ENCODE assay signal across 14 mouse cellular contexts in genomic region chr4:95398301-95398700, GRCm38 (mm10).
"Had no signal": no experiment of that assay in that cellular context is flagged by ENCODE, and none has a peak within 500 bp of the region (broad histone marks: within the 10 kb centered on the region; RNA-seq: fewer than 3 reads in every experiment).

No protein-coding gene starts in this region.

- H3K27me3 ChIP-seq: megakaryocyte, embryonic 14.5 days; midbrain, embryonic 13.5 days; midbrain, embryonic 15.5 days; neural tube, embryonic 12.5 days; stomach, embryonic 15.5 days had no signal

- H3K4me3 ChIP-seq: megakaryocyte, embryonic 14.5 days; midbrain, embryonic 13.5 days; midbrain, embryonic 15.5 days; neural tube, embryonic 12.5 days; stomach, embryonic 15.5 days had no signal

- H3K36me3 ChIP-seq: midbrain, embryonic 13.5 days; midbrain, embryonic 15.5 days; neural tube, embryonic 12.5 days; stomach, embryonic 15.5 days had no signal

- H3K27ac ChIP-seq: macrophage; midbrain, embryonic 13.5 days; midbrain, embryonic 15.5 days; neural tube, embryonic 12.5 days; stomach, embryonic 15.5 days; stomach, postnatal 0 days had no signal

- DNase-seq: liver, postnatal 0 days; lung, embryonic 14.5 days; lung, postnatal 10 days; right cerebral cortex, postnatal 14 days; thymus, adult 2 months; thymus, postnatal 25 days; thymus, postnatal 4 days had no signal

- H3K9me3 ChIP-seq: megakaryocyte, embryonic 14.5 days; midbrain, embryonic 13.5 days; midbrain, embryonic 15.5 days; neural tube, embryonic 12.5 days; stomach, embryonic 15.5 days had no signal

- H3K4me1 ChIP-seq: midbrain, embryonic 13.5 days; midbrain, embryonic 15.5 days; neural tube, embryonic 12.5 days; stomach, embryonic 15.5 days had no signal
